Mouse (Mus musculus): ENCODE results near the gene Pigx. TPM values are rescaled to one million over a fixed set of nuclear protein-coding genes. Genes with fewer than 3 reads are reported as not detected.
A peak's percentile ranks its signal among the peaks of the same experiment; 100 is the strongest.

Gene Pigx
- total and polyA plus RNA-seq, 2 experiments, result 19.0 to 37.7 TPM

DNA sequence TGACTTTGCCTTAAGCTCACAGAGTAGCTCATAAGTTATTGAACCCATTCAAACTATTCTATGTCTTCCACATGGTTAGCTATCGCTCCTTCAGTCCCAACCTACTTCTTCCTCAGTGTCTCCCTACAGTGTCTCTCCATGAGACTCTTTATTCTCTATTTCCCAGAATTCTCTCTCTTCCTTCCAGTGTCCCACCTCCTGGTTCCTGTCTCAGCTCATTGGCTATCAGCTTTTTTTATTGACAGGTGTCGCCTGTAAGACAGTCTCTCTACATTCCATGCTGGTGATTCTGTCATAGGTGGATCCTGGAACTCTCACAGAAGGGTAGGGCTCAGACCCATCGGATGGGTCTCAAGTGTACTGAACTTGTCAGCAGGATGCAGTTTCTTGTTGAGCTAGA, 25.8 kb upstream of the Pigx start:
- no peaks in the 10 kb centered on the region for H3K36me3 ChIP-seq (ENCODE audit: control insufficient read depth, insufficient read depth, low read length)
- no peaks in the 10 kb centered on the region for H3K27me3 ChIP-seq (ENCODE audit: control insufficient read depth, insufficient read depth, low read length)
- H3K9ac ChIP-seq (ENCODE audit: low read depth, low read length), result no peak overlapping the region
- H3K4me1 ChIP-seq (ENCODE audit: control insufficient read depth, insufficient read depth, low read length), result 0 out of 2 replicates have a peak, but pooled peaks cover 2% of the 10 kb centered on the region
- no peak overlapping the region for H3K27ac ChIP-seq (replicated peaks; ENCODE audit: insufficient read depth, low read depth, low read length)
- 84% methylated on average over 3 of the region's 3 CpGs for WGBS
- H3K79me2 ChIP-seq (ENCODE audit: control insufficient read depth, insufficient read depth, low read length), result no peaks in the 10 kb centered on the region
- no peak for TF ChIP-seq POLR2A (IDR thresholded peaks at IDR 0.05; ENCODE audit: extremely low read depth, insufficient read depth, low read length)
- no peak for TF ChIP-seq CTCF (IDR thresholded peaks at IDR 0.05; ENCODE audit: low read depth, low read length)
- H3K4me3 ChIP-seq (ENCODE audit: insufficient read depth, low read depth, low read length), result no peak overlapping the region
- DNase-seq (ENCODE audit: extremely low read depth, low read depth, low spot score), result no peak

DNA sequence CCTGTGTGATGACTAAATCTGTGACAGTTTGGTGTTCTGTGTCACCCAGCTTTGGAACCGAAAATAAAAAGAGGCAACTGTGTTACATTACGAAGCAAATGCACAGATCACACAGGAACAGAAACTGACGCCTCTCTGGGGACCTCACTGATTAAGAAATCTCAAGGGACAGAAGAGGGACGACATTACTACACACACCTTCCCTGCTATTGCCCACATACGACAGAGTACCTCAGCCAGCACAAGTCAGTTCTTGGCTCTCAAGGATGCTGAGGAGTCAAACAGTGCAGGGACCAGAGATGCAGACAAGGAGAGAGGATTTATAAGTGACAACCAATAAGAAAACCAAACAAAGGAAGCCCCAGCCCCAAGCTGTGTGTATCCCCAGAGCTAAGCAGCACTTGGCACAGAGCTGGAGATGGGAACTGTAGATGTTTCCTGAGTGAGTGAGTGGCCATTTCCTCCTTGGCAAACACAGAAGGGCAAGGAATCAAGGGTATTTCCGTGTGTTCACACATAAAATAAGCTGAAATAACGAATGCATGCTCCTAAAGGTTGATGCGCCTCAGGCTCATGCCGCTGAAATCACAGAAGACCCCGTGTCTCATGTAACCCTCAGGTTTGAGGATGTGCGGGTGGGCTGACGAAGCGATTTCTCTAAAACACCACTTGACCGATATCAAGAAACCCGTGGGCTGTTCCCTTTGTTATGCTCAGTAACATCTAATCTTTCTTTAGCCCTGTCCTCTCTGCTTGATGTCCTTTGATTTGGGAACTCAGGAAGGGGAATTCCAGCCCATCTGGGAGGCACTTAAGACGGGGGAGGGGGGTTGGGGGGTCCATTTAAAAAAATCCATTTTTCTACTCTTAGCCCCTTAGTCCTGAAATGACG, 25.1 kb upstream of the Pigx start:
- WGBS, result 67% methylated on average over 17 of the region's 17 CpGs
- H3K27ac ChIP-seq (replicated peaks; ENCODE audit: insufficient read depth, low read depth, low read length), result peak overlapping the region; percentile 4; the same call in 1 of the 2 replicates
- H3K9ac ChIP-seq (ENCODE audit: low read depth, low read length), result no peak overlapping the region
- TF ChIP-seq CTCF (IDR thresholded peaks at IDR 0.05; ENCODE audit: low read depth, low read length), result no peak
- TF ChIP-seq POLR2A (IDR thresholded peaks at IDR 0.05; ENCODE audit: extremely low read depth, insufficient read depth, low read length), result no peak
- H3K36me3 ChIP-seq (ENCODE audit: control insufficient read depth, insufficient read depth, low read length), result no peaks in the 10 kb centered on the region
- 0 out of 2 replicates have a peak, but pooled peaks cover 2% of the 10 kb centered on the region for H3K4me1 ChIP-seq (ENCODE audit: control insufficient read depth, insufficient read depth, low read length)
- H3K4me3 ChIP-seq (ENCODE audit: insufficient read depth, low read depth, low read length), result no peak overlapping the region
- DNase-seq (ENCODE audit: extremely low read depth, low read depth, low spot score), result no peak
- no peaks in the 10 kb centered on the region for H3K79me2 ChIP-seq (ENCODE audit: control insufficient read depth, insufficient read depth, low read length)
- no peaks in the 10 kb centered on the region for H3K27me3 ChIP-seq (ENCODE audit: control insufficient read depth, insufficient read depth, low read length)

DNA sequence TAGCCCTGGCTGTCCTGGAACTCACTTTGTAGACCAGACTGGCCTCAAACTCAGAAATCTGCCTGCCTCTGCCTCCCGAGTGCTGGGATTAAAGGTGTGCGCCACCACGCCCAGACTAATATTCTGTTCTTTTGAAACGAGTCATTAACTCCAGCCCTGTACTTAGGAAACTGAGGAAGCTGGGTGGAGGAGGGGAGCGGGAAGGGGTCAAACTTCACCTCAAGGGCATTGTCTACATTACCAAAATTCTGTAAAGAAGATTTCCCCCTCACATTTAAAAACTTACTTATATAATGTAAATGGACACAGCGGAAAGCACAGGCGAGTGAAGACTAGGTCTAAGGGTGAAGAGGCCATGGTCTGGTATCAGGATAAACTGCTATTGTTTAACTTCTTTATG, 24.5 kb upstream of the Pigx start:
- 88% methylated on average over 7 of the region's 7 CpGs for WGBS
- no peak overlapping the region for H3K4me3 ChIP-seq (ENCODE audit: insufficient read depth, low read depth, low read length)
- H3K9ac ChIP-seq (ENCODE audit: low read depth, low read length), result no peak overlapping the region
- H3K27me3 ChIP-seq (ENCODE audit: control insufficient read depth, insufficient read depth, low read length), result no peaks in the 10 kb centered on the region
- H3K79me2 ChIP-seq (ENCODE audit: control insufficient read depth, insufficient read depth, low read length), result no peaks in the 10 kb centered on the region
- H3K4me1 ChIP-seq (ENCODE audit: control insufficient read depth, insufficient read depth, low read length), result 0 out of 2 replicates have a peak, but pooled peaks cover 2% of the 10 kb centered on the region
- TF ChIP-seq POLR2A (IDR thresholded peaks at IDR 0.05; ENCODE audit: extremely low read depth, insufficient read depth, low read length), result no peak
- no peak for TF ChIP-seq CTCF (IDR thresholded peaks at IDR 0.05; ENCODE audit: low read depth, low read length)
- no peak overlapping the region for H3K27ac ChIP-seq (replicated peaks; ENCODE audit: insufficient read depth, low read depth, low read length)
- DNase-seq (ENCODE audit: extremely low read depth, low read depth, low spot score), result no peak
- H3K36me3 ChIP-seq (ENCODE audit: control insufficient read depth, insufficient read depth, low read length), result no peaks in the 10 kb centered on the region

DNA sequence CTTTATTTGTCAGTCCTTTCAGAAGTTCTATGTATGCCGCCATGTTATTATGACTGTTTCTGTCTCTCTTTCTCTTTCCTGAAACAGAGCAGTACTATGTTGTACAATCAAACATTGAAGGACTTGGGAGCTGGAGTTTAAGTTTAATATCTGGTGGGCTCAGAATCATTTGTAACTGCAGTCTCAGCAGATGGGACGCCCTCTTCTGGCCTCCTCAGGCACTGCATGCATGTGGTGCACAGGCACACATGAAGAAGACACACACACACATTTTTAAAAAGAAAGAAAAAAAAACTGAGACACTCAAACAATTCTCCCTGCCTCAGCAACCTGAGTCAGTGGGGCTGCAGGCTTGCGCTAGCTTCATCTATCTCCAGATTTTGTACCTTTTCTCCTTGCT, 20.9 kb upstream of the Pigx start:
- H3K9ac ChIP-seq (ENCODE audit: low read depth, low read length), result no peak overlapping the region
- DNase-seq (ENCODE audit: extremely low read depth, low read depth, low spot score), result no peak
- 86% methylated on average over 3 of the region's 3 CpGs for WGBS
- no peaks in the 10 kb centered on the region for H3K36me3 ChIP-seq (ENCODE audit: control insufficient read depth, insufficient read depth, low read length)
- no peaks in the 10 kb centered on the region for H3K27me3 ChIP-seq (ENCODE audit: control insufficient read depth, insufficient read depth, low read length)
- no peaks in the 10 kb centered on the region for H3K4me1 ChIP-seq (ENCODE audit: control insufficient read depth, insufficient read depth, low read length)
- no peak overlapping the region for H3K4me3 ChIP-seq (ENCODE audit: insufficient read depth, low read depth, low read length)
- no peak overlapping the region for H3K27ac ChIP-seq (replicated peaks; ENCODE audit: insufficient read depth, low read depth, low read length)
- TF ChIP-seq POLR2A (IDR thresholded peaks at IDR 0.05; ENCODE audit: extremely low read depth, insufficient read depth, low read length) (no peak), CTCF (IDR thresholded peaks at IDR 0.05; ENCODE audit: low read depth, low read length) (peak; percentile 18; the same call in 1 of the 2 replicates)
- H3K79me2 ChIP-seq (ENCODE audit: control insufficient read depth, insufficient read depth, low read length), result no peaks in the 10 kb centered on the region

DNA sequence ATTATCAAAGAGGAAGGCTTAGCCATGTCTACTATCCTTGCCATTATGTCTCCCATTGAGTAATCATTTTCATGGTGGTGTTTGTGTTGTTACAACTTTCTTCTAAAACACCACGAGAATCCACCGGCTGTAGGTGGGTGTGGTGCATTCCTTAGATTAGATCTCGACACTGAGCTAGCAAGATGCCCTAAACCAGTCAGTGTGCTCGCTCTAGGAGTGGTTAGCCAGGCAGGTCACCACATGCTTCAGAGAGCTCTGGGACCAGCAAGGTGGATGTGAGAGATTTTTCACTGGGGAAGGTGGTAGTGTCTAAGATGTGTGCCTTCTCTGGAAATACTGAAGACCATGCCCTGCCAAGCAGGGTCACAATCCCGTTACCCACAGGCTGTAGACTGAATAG, 16.6 kb upstream of the Pigx start:
- no peak overlapping the region for H3K4me3 ChIP-seq (ENCODE audit: insufficient read depth, low read depth, low read length)
- H3K4me1 ChIP-seq (ENCODE audit: control insufficient read depth, insufficient read depth, low read length), result no peaks in the 10 kb centered on the region; the same call in 1 of the 2 replicates
- no peaks in the 10 kb centered on the region for H3K79me2 ChIP-seq (ENCODE audit: control insufficient read depth, insufficient read depth, low read length)
- H3K9ac ChIP-seq (ENCODE audit: low read depth, low read length), result no peak overlapping the region
- no peaks in the 10 kb centered on the region for H3K27me3 ChIP-seq (ENCODE audit: control insufficient read depth, insufficient read depth, low read length)
- no peaks in the 10 kb centered on the region for H3K36me3 ChIP-seq (ENCODE audit: control insufficient read depth, insufficient read depth, low read length)
- no peak overlapping the region for H3K27ac ChIP-seq (replicated peaks; ENCODE audit: insufficient read depth, low read depth, low read length)
- DNase-seq (ENCODE audit: extremely low read depth, low read depth, low spot score), result no peak
- whole genome bisulfite sequencing, result 54% methylated on average over 5 of the region's 5 CpGs
- TF ChIP-seq CTCF (IDR thresholded peaks at IDR 0.05; ENCODE audit: low read depth, low read length) (no peak), POLR2A (IDR thresholded peaks at IDR 0.05; ENCODE audit: extremely low read depth, insufficient read depth, low read length) (no peak)

DNA sequence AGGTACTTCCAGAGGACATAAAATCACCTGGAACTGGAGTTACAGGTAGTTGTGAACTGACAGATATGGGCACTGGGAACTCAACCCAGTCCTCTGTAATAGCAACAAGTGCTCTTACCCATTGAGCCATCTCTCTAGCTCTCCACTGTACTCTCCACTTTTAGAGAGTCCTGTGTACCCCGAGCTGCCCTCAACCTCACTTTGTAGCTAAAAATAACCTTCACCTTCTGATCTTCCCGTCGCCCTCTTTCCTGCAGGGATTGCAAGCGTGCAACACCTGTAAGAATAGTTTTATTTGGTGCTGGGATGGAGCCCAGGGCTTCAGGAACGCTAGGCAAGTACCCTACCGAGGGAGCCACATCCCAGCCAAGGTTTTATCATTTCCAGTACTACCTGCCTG, 16.2 kb upstream of the Pigx start:
- no peak overlapping the region for H3K9ac ChIP-seq (ENCODE audit: low read depth, low read length)
- no peaks in the 10 kb centered on the region for H3K27me3 ChIP-seq (ENCODE audit: control insufficient read depth, insufficient read depth, low read length)
- DNase-seq (ENCODE audit: extremely low read depth, low read depth, low spot score), result no peak
- no peak overlapping the region for H3K27ac ChIP-seq (replicated peaks; ENCODE audit: insufficient read depth, low read depth, low read length)
- no peaks in the 10 kb centered on the region for H3K79me2 ChIP-seq (ENCODE audit: control insufficient read depth, insufficient read depth, low read length)
- TF ChIP-seq POLR2A (IDR thresholded peaks at IDR 0.05; ENCODE audit: extremely low read depth, insufficient read depth, low read length) (no peak), CTCF (IDR thresholded peaks at IDR 0.05; ENCODE audit: low read depth, low read length) (no peak)
- no peaks in the 10 kb centered on the region for H3K36me3 ChIP-seq (ENCODE audit: control insufficient read depth, insufficient read depth, low read length)
- WGBS, result 47% methylated on average over 6 of the region's 6 CpGs
- no peak overlapping the region for H3K4me3 ChIP-seq (ENCODE audit: insufficient read depth, low read depth, low read length)
- H3K4me1 ChIP-seq (ENCODE audit: control insufficient read depth, insufficient read depth, low read length), result no peaks in the 10 kb centered on the region; the same call in 1 of the 2 replicates
